Mouse (Mus musculus): Measurements from ENCODE around the gene Slc39a13. TPM values are rescaled to one million over a fixed set of nuclear protein-coding genes. Genes with fewer than 3 reads are reported as not detected.
"Not testable (repeated sequence)": the region's sequence is repeated elsewhere in the genome, so short reads cannot be mapped to it uniquely, and the experiment has no call there.

The Slc39a13 gene
- polyA plus RNA-seq, 1 experiment, result 28.0 TPM

DNA sequence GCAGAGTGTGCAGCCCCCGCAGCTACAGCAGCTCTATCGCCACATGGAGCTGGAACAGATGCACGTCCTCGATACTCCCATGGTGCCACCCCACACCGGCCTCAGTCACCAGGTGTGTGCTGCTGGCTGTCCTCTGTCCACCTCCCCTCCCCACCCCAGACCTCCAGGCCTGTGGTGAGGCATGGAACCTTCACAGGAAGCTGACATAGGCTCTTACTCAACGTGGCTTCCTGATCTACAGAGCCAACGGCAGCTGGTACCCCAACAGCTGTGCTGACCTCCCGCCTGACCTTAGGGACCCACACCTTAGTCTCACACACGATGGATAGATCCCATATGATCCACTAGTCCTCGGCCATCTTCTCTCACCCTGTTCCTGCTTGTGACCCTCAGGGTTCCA, 43.1 kb upstream of the Slc39a13 start:
- H3K4me3 ChIP-seq (replicated peaks), result peak overlapping the region; percentile 60
- H3K9me3 ChIP-seq, result no peaks in the 10 kb centered on the region
- H3K36me3 ChIP-seq (replicated peaks; ENCODE audit: low read length), result peaks cover 62% of the 10 kb centered on the region
- TF ChIP-seq GATA1 (IDR thresholded peaks at IDR 0.05; ENCODE audit: borderline replicate concordance, low read length) (no peak), FLI1 (IDR thresholded peaks at IDR 0.05; ENCODE audit: low read length) (no peak)
- peaks cover 4% of the 10 kb centered on the region for H3K27me3 ChIP-seq (replicated peaks)
- peaks cover 69% of the 10 kb centered on the region for H3K4me1 ChIP-seq

DNA sequence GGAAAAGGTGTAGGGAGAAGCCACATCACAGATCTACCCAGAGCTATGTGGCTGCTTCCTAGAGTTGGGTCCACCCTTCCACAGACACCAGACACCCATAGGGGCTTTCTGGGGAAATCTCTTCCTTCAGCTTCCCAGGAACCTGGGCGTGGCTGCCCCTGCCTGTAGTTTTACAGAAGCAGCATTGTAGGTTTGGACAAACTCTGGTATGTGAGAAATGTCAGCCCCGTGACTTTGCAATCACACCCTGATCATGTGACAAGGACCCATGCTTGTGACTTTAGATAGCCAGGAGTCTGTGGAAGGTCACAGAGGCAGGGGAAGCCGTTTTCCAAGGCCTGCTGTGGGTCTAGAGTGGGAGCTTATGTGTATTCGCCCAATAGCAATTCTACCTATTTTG, 42.3 kb upstream of the Slc39a13 start:
- TF ChIP-seq GATA1 (IDR thresholded peaks at IDR 0.05; ENCODE audit: borderline replicate concordance, low read length) (no peak), FLI1 (IDR thresholded peaks at IDR 0.05; ENCODE audit: low read length) (no peak)
- Histone ChIP-seq H3K27me3 (replicated peaks) (peaks cover under 1% of the 10 kb centered on the region), H3K36me3 (replicated peaks; ENCODE audit: low read length) (peaks cover 61% of the 10 kb centered on the region), H3K4me3 (replicated peaks) (no peak overlapping the region), H3K9me3 (no peaks in the 10 kb centered on the region), H3K4me1 (peaks cover 69% of the 10 kb centered on the region)

DNA sequence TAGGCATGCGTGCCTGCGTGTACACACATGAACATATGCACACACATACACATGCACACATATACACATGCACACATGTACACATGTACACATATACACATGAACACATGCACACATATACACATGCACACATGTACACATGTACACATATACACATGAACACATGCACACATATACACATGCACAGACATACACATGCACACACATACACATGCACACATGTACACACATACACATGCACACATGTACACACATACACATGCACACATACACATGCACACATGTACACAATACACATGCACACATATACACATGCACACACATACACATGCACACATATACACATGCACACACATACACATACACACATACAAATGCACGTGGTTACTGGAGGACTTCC, 41.6 kb upstream of the Slc39a13 start:
- peaks cover 64% of the 10 kb centered on the region for H3K36me3 ChIP-seq (replicated peaks; ENCODE audit: low read length)

DNA sequence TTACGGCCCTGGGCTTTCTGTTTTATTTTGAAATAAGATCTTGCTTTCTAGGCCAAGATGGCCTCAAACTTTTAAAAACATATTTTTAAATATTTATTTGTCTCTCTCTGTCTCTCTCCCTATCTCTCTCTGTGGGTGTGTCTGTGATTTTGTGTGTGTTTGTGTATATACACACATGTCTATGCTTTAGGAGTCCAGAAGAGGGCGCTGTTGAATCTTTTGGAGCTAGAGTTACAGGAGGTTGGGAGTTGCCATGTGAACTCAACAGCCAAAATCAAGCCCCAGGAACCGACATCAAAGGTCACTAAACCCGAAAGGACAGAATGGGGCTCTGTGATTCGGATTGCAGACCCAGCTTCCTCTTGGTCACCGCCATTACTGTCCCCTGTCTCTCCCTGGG, 40.2 kb upstream of the Slc39a13 start:
- peaks cover 76% of the 10 kb centered on the region for H3K4me1 ChIP-seq
- no peak for TF ChIP-seq GATA1 (IDR thresholded peaks at IDR 0.05; ENCODE audit: borderline replicate concordance, low read length)
- TF ChIP-seq FLI1 (IDR thresholded peaks at IDR 0.05; ENCODE audit: low read length), result no peak
- H3K36me3 ChIP-seq (replicated peaks; ENCODE audit: low read length), result peaks cover 62% of the 10 kb centered on the region
- H3K27me3 ChIP-seq (replicated peaks), result no peaks in the 10 kb centered on the region
- no peak overlapping the region for H3K4me3 ChIP-seq (replicated peaks)
- no peaks in the 10 kb centered on the region for H3K9me3 ChIP-seq

More for the DNA sequence above, 41.6 kb upstream of the Slc39a13 start:
- peak overlapping the region; percentile 55 for H3K4me3 ChIP-seq (replicated peaks)
- H3K27me3 ChIP-seq (replicated peaks); H3K9me3 ChIP-seq: not testable (repeated sequence)
- H3K4me1 ChIP-seq, result peaks cover 72% of the 10 kb centered on the region

DNA sequence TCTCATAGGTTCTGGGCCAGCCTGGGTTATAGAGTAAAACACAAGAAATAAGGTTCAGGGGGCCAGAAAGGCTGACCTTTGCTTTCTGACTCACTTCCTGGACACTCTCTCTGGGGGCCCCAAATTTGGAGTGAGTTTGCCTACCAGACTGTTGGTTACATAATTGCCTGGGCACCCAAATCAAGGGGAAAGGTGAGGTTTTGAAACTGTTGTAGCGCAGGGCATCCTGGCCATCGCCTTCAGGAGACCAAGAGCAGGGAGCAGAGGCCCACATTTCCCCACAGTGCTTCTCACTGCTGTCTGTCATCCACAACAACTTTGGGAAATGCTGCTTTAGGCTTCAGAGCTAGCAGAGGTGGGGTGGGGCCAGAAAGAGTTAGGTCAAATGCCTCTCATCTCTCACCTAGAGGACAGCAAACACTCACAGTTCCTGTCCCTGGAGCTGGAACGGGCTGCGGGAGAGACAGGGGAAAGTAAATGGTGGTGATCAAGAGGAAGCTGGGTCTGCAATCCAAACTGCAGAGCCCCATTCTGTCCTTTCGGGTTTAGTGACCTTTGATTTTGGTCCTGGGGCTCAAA, 39.7 kb upstream of the Slc39a13 start:
- Histone ChIP-seq H3K9me3 (no peaks in the 10 kb centered on the region), H3K36me3 (replicated peaks; ENCODE audit: low read length) (peaks cover 62% of the 10 kb centered on the region), H3K4me3 (replicated peaks) (no peak overlapping the region), H3K27me3 (replicated peaks) (no peaks in the 10 kb centered on the region), H3K4me1 (peaks cover 77% of the 10 kb centered on the region)
- TF ChIP-seq GATA1 (IDR thresholded peaks at IDR 0.05; ENCODE audit: borderline replicate concordance, low read length) (no peak), FLI1 (IDR thresholded peaks at IDR 0.05; ENCODE audit: low read length) (no peak)

DNA sequence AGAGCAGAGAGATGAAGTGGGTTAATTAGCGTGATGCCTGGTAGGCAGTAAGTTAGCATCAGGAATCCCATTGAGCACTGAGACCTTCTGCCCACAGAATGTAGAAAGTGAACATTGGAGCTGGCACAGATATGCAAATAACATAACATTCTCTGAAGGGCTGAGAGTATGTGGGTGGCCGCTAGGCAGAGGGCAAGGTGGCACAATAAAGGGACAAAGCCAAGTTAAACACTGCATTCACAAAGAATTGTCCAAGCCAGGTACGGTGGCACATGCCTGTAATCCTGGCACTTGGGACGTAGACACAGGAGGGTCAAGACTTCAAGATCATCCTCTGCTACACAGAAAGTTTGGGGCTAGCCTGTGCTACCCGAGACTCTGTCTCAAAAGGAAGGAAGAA, 39.0 kb upstream of the Slc39a13 start:
- TF ChIP-seq FLI1 (IDR thresholded peaks at IDR 0.05; ENCODE audit: low read length) (no peak), GATA1 (IDR thresholded peaks at IDR 0.05; ENCODE audit: borderline replicate concordance, low read length) (no peak)
- peaks cover 58% of the 10 kb centered on the region for H3K36me3 ChIP-seq (replicated peaks; ENCODE audit: low read length)
- peaks cover 76% of the 10 kb centered on the region for H3K4me1 ChIP-seq

DNA sequence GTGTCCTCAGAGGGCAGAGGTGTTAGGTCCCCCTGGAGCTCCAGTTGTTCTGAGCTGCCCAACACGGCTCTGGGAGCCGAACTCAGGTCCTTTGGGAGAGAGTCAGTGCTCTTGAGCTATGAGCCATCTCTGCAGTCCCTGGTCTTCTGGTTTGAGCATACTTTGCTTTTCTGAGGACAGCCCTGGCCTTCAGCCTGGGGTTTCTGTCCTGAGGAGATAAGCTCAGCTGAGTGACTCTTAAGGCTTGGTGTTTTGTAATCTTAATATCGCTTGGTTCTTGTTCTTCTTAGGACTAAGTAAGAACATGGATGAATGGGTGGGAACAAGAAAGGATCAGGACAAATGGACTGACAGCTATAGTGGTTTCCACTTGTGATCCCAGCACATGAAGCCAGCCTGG, 37.9 kb upstream of the Slc39a13 start:
- TF ChIP-seq FLI1 (IDR thresholded peaks at IDR 0.05; ENCODE audit: low read length) (no peak), GATA1 (IDR thresholded peaks at IDR 0.05; ENCODE audit: borderline replicate concordance, low read length) (no peak)
- peaks cover 67% of the 10 kb centered on the region for H3K4me1 ChIP-seq
- no peak overlapping the region for H3K4me3 ChIP-seq (replicated peaks)
- H3K36me3 ChIP-seq (replicated peaks; ENCODE audit: low read length), result peaks cover 54% of the 10 kb centered on the region
- H3K9me3 ChIP-seq, result no peaks in the 10 kb centered on the region
- no peaks in the 10 kb centered on the region for H3K27me3 ChIP-seq (replicated peaks)

More for the DNA sequence above, 39.0 kb upstream of the Slc39a13 start:
- Histone ChIP-seq H3K4me3 (replicated peaks) (no peak overlapping the region), H3K9me3 (no peaks in the 10 kb centered on the region), H3K27me3 (replicated peaks) (no peaks in the 10 kb centered on the region)

DNA sequence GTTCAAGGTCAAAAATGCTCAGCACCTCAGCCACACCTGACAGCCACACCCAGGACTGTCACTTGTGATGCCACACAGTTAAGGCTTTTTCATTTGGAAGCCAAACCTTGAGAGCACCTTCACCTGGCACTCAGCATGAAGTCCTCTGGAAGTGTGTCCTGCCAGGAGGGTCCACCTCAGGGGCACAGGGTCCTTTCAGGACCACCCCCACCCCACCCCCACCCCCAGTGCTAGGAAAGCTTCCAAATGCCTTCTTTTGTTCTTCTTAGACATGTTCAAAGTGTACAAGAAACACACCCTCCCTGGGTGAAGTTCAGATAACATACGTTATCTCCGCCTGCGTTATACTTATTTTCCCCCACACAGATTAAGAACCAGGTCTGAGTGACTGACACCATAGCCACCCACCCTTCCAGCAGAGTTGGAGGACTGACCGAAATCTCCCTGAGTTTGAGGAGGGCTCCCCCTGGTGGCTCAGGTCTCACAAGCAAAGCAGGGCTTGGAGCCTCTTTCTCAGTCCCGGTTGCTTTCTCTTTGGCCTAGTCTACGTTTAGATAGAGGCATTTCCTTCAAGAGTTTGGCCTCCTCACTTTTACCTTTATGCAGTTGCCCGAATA, 31.0 kb upstream of the Slc39a13 start:
- Histone ChIP-seq H3K9me3 (no peaks in the 10 kb centered on the region), H3K27me3 (replicated peaks) (no peaks in the 10 kb centered on the region), H3K4me1 (peaks cover 71% of the 10 kb centered on the region), H3K36me3 (replicated peaks; ENCODE audit: low read length) (peaks cover 49% of the 10 kb centered on the region), H3K4me3 (replicated peaks) (peak overlapping the region; percentile 15)
- TF ChIP-seq GATA1 (IDR thresholded peaks at IDR 0.05; ENCODE audit: borderline replicate concordance, low read length), result no peak
- no peak for TF ChIP-seq FLI1 (IDR thresholded peaks at IDR 0.05; ENCODE audit: low read length)

DNA sequence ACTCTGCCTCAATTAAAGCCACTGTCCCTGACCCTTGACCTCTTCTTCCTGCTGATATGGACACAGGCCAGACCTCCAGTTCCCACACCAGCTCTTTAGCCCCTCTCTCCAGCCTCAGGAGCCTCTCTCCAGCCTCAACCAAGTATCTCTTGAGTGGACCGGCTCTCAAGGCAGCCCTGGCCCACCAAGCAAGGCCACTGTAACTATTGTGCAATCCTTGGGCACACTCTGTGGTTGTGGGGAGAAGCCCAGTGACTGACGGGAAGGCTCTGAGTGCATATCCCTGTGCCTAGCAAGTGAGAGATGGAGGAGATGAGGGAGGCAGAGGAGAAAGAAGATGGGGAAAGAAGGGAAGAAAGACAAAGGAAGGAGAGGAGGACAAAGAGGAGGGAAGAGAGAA, 27.9 kb upstream of the Slc39a13 start:
- peaks cover 34% of the 10 kb centered on the region for H3K36me3 ChIP-seq (replicated peaks; ENCODE audit: low read length)
- TF ChIP-seq FLI1 (IDR thresholded peaks at IDR 0.05; ENCODE audit: low read length), result no peak
- peaks cover 85% of the 10 kb centered on the region for H3K4me1 ChIP-seq
- no peaks in the 10 kb centered on the region for H3K9me3 ChIP-seq
- no peaks in the 10 kb centered on the region for H3K27me3 ChIP-seq (replicated peaks)
- H3K4me3 ChIP-seq (replicated peaks), result peak overlapping the region; percentile 87

DNA sequence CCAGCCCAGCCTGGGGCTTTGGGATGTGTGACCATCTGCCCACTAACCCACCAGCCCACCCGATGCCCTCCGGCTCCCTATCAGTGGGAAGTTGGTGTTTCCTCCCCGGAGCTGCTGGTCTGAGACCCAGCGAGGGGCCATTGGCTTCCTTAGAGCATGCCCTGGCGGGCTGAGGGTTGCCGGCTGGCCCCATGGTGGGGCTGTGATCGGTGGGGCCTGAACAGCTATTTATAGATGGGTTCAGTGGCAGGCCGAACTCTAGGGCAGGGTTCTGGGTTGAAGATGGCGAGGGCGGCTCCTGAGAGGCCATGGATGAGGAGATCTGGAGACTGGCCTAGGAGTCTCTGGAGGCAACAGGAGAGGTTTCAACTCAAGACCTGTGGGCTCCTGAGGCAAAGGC, 26.8 kb upstream of the Slc39a13 start:
- no peak for TF ChIP-seq GATA1 (IDR thresholded peaks at IDR 0.05; ENCODE audit: borderline replicate concordance, low read length)
- no peak for TF ChIP-seq FLI1 (IDR thresholded peaks at IDR 0.05; ENCODE audit: low read length)
- H3K9me3 ChIP-seq, result no peaks in the 10 kb centered on the region
- H3K27me3 ChIP-seq (replicated peaks), result no peaks in the 10 kb centered on the region
- H3K4me3 ChIP-seq (replicated peaks), result peak overlapping the region; percentile 87
- peaks cover 24% of the 10 kb centered on the region for H3K36me3 ChIP-seq (replicated peaks; ENCODE audit: low read length)
- H3K4me1 ChIP-seq, result peaks cover 91% of the 10 kb centered on the region
